Mouse (Mus musculus) CD4-positive naive resting alpha-beta T cell, adult 76 days (primary cell): ENCODE data around the gene Cntrl. TPM values are rescaled to one million over a fixed set of nuclear protein-coding genes. Genes with fewer than 3 reads are reported as not detected.

Experiments
- total RNA-seq: library from RNA; stranded (reverse); gene quantifications from one replicate; pipeline ENCODE4 v1.2.4, GENCODE M21; 2023

Gene Cntrl
- 108 TPM for total RNA-seq

GRCm38 (mm10) chr2:35109141-35109923, at the start of gene Cntrl:
Gene Cntrl, plus strand, starts transcription at chr2:35109492.

GRCm38 (mm10) chr2:35061338-35061737, 48.0 kb upstream of the Cntrl start, which contains the start of gene Hc:
Gene Hc, minus strand, starts transcription at chr2:35061438.

GRCm38 (mm10) chr2:35101443-35101842, 7.8 kb upstream of the Cntrl start, which contains the start of gene AI182371:
Gene AI182371, minus strand, starts transcription at chr2:35101543.

GRCm38 (mm10) chr2:35200898-35201668, 91.8 kb downstream of the Cntrl start, which contains the start of gene Rab14:
Gene Rab14, minus strand, starts transcription at chr2:35201120.

Other genes with a start within 250 kb of the Cntrl start
- gene Cutal, start 235.1 kb upstream of the Cntrl start, total RNA-seq = not detected
- gene Psmd5, start 234.5 kb upstream of the Cntrl start, total RNA-seq = 28.9 TPM
- 2.9 TPM for gene Phf19, start 195.5 kb upstream of the Cntrl start, total RNA-seq
- 188 TPM for gene Traf1, start 147.7 kb upstream of the Cntrl start, total RNA-seq
- not detected for gene Hc, start 48.1 kb upstream of the Cntrl start, total RNA-seq
- 0.59 TPM for gene AI182371, start 7.9 kb upstream of the Cntrl start, total RNA-seq
- 210 TPM for gene Rab14, start 91.6 kb downstream of the Cntrl start, total RNA-seq
- 22.5 TPM for gene Gsn, start 146.9 kb downstream of the Cntrl start, total RNA-seq
- gene Stom, start 227.5 kb downstream of the Cntrl start, total RNA-seq = 4.4 TPM